Mouse (Mus musculus): ENCODE data around the gene Lpp. TPM values are rescaled to one million over a fixed set of nuclear protein-coding genes. Genes with fewer than 3 reads are reported as not detected.
A peak's percentile ranks its signal among the peaks of the same experiment; 100 is the strongest.
"Not testable (repeated sequence)": the region's sequence is repeated elsewhere in the genome, so short reads cannot be mapped to it uniquely, and the experiment has no call there.

Gene Lpp
- polyA plus RNA-seq, 1 experiment from 2014 or later: 79.2 TPM

DNA sequence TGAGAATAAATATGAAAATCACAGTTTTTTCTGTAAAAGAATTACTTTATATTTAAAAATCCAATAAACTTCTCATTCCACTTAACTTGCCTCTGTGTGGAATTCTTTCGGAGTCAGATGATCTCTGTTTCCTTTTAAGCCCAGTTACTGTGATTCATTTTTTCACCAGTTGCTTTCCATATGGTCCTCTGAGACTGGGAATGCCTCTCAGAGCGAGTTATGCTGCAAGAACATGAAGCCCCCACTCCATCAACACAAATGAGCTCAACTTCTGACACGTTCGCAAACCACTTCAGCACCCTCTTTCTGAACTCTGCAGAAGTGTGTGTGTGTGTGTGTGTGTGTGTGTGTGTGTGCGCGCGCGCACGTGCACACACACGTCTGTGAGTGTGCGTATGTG lies 599.2 kb downstream of the Lpp start:
- 76% methylated on average over 11 of the region's 11 CpGs for WGBS
- ATAC-seq (replicated peaks; ENCODE audit: low FRiP score, low TSS enrichment, low read depth): no peak

DNA sequence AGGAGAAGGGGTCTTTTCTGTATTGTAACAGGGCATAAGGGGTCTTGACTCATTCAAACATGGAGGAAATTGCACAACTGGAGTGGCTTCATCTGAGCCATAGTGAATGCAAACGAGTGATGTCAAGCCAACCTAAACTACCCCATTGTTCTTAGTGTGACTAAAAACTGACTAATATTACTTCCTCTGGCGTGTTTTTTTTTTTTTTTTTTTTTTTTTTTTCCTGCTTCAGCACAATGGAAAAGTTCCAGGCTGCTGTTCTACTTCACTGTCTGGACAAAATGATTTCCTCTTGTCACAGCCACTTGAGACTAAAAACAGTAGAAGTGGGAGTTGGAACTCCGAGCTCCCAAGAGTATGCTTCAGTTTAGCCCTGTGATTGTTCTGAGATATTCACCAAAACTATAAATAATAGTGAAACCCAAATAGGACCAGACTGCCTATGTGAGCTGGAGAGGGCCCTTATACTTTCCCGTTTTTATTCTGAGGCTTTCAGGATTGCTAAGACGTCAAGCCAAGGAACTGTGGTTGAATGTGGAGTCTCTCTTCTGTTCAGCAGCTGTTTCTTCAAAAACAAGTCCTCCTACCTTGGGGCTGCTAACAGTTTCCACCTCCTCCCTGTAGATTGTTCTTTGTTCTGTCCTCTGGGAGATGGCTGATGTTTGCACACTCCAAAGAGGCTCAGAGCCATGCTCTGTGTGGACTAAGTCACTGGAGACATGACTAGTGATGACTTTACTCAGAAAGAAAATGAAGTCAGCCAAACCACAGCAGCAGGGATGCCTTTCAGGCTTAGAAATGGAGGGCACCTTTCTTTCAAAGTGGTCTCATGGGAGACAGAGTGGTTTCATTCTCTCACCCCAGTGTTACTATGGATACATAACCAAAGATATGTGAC lies 617.9 kb downstream of the Lpp start:
- Histone ChIP-seq H3K9me3 (ENCODE audit: control insufficient read depth, low read length) (no peaks in the 10 kb centered on the region), H3K4me1 (replicated peaks; ENCODE audit: control insufficient read depth, insufficient read depth, low read length) (no peaks in the 10 kb centered on the region), H3K9ac (ENCODE audit: low read length) (no peak overlapping the region), H3K36me3 (ENCODE audit: control insufficient read depth, insufficient read depth, low read length) (no peaks in the 10 kb centered on the region), H3K27ac (ENCODE audit: low read depth) (no peak overlapping the region), H3K27me3 (replicated peaks; ENCODE audit: control insufficient read depth, insufficient read depth, low read length) (no peaks in the 10 kb centered on the region), H3K4me2 (ENCODE audit: low read length) (no peak overlapping the region), H3K4me3 (ENCODE audit: low read depth, low read length) (no peak overlapping the region)
- 56% methylated on average over 5 of the region's 5 CpGs for WGBS
- no peak for ATAC-seq (replicated peaks; ENCODE audit: low FRiP score, low TSS enrichment, low read depth)
- no peak for DNase-seq (ENCODE audit: low spot score)

More for the DNA sequence above, 599.2 kb downstream of the Lpp start:
- DNase-seq (ENCODE audit: low spot score): no peak
- Histone ChIP-seq H3K27ac (ENCODE audit: low read depth) (no peak overlapping the region; the same call in 1 of the 2 replicates), H3K4me3 (ENCODE audit: low read depth, low read length) (no peak overlapping the region), H3K4me2 (ENCODE audit: low read length) (no peak overlapping the region), H3K36me3 (ENCODE audit: control insufficient read depth, insufficient read depth, low read length) (no peaks in the 10 kb centered on the region), H3K4me1 (replicated peaks; ENCODE audit: control insufficient read depth, insufficient read depth, low read length) (peaks cover 9% of the 10 kb centered on the region; the same call in 1 of the 2 replicates), H3K9ac (ENCODE audit: low read length) (no peak overlapping the region), H3K9me3 (ENCODE audit: control insufficient read depth, low read length) (no peaks in the 10 kb centered on the region), H3K27me3 (replicated peaks; ENCODE audit: control insufficient read depth, insufficient read depth, low read length) (no peaks in the 10 kb centered on the region)

DNA sequence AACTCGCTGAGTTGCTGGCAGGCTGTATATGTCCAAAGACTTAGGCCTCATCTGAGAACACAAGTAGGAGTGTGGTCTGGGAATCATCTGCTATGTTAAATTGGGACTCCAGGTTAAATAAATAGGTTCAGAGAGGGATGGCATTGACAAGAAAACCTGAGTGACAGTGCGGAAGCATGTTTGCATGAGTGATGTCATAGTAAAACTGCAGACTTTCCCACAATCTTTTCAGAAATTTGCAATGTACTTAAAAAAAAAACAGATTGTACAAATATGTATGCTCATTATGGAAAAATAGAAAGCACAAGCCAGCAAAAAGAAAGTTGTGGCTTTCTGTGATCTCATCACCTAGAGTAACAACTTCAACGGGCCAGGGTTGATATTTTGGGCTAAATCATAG lies 619.6 kb downstream of the Lpp start:
- WGBS: 91% methylated on average over 3 of the region's 3 CpGs
- ATAC-seq (replicated peaks; ENCODE audit: low FRiP score, low TSS enrichment, low read depth) (no peak), DNase-seq (ENCODE audit: low spot score) (no peak)
- no peaks in the 10 kb centered on the region for H3K4me1 ChIP-seq (replicated peaks; ENCODE audit: control insufficient read depth, insufficient read depth, low read length)
- no peak overlapping the region for H3K27ac ChIP-seq (ENCODE audit: low read depth)
- no peaks in the 10 kb centered on the region for H3K27me3 ChIP-seq (replicated peaks; ENCODE audit: control insufficient read depth, insufficient read depth, low read length)
- no peak overlapping the region for H3K4me2 ChIP-seq (ENCODE audit: low read length)
- H3K9ac ChIP-seq (ENCODE audit: low read length): no peak overlapping the region
- no peak overlapping the region for H3K4me3 ChIP-seq (ENCODE audit: low read depth, low read length)
- H3K9me3 ChIP-seq (ENCODE audit: control insufficient read depth, low read length): no peaks in the 10 kb centered on the region
- no peaks in the 10 kb centered on the region for H3K36me3 ChIP-seq (ENCODE audit: control insufficient read depth, insufficient read depth, low read length)

DNA sequence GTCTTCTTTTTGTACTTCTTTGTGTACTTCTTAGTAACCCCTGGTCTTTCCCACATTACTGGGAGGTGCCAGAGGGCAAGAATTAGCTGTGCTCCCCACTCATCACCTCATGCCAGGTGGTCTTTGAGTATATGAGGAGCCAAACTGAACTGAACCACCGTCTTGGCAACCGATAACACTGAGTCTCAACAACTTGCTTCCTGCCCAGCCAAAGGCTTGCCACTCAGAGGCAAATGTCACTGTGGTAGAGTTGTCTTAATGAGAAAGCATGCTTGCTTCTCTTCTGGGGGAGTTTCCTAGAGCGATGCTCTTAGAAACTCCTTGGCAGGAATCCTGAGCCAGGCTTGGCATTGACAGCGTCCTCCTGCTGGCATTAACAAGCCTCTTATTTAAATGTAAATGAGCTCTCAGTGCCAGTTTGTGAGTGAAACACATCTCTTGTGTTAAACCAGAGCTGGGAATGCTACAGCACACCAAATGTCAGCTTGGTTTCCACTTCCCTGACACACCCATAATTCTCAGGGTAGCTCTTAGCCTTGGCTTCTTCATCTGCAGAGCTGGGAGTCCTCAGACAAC lies 623.0 kb downstream of the Lpp start:
- Histone ChIP-seq H3K4me2 (ENCODE audit: low read length) (no peak overlapping the region), H3K36me3 (ENCODE audit: control insufficient read depth, insufficient read depth, low read length) (no peaks in the 10 kb centered on the region), H3K9me3 (ENCODE audit: control insufficient read depth, low read length) (no peaks in the 10 kb centered on the region), H3K27me3 (replicated peaks; ENCODE audit: control insufficient read depth, insufficient read depth, low read length) (no peaks in the 10 kb centered on the region), H3K4me3 (ENCODE audit: low read depth, low read length) (no peak overlapping the region), H3K9ac (ENCODE audit: low read length) (no peak overlapping the region), H3K4me1 (replicated peaks; ENCODE audit: control insufficient read depth, insufficient read depth, low read length) (no peaks in the 10 kb centered on the region), H3K27ac (ENCODE audit: low read depth) (no peak overlapping the region)
- ATAC-seq (replicated peaks; ENCODE audit: low FRiP score, low TSS enrichment, low read depth) (no peak), DNase-seq (ENCODE audit: low spot score) (no peak)
- 78% methylated on average over 4 of the region's 4 CpGs for WGBS

DNA sequence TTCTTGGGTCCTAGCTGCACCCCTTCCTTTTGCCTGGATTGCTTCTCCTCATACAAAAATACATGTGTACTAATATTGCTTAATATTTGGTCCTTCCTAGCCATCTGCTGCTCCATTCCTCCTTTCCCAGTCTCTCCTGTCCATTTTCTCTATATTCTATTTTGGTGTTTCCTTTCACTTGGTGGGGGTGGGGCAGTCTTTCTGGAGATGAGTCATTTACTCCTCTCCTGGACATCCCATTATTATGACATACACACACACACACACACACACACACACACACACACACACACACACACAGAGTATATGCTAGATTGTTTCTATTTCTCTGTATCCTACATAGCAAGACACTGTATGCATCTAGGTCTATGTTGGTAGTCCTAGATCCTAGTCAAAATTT lies 623.7 kb downstream of the Lpp start:
- H3K4me2 ChIP-seq (ENCODE audit: low read length): no peak overlapping the region

DNA sequence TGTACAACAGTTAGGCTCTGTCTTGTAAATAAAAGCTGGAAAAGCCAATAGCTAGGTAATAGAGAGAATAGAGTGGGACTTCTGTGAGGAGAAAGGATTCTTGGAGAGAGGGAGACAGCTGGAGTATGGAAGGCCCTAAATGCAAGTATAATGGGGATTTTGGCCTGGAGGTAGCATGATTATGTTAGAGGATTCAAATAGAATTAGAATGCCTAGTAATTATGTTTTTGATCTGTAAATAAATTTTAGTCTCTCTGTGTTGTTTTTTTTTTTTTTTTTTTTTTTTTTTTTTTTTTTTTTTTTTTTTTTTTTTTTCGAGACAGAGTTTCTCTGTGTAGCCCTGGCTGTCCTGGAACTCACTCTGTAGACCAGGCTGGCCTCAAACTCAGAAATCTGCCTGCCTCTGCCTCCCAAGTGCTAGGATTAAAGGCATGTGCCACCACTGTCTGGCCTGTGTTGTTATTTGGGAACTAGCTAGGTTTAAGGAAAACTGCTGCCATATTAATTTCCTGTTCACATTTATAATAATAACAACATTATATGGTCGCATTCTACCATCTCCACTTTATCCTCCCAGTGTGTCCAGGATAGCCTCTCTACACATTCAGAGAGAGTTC lies 628.5 kb downstream of the Lpp start:
- not testable (repeated sequence) for H3K4me3 ChIP-seq (ENCODE audit: low read depth, low read length); H3K27me3 ChIP-seq (replicated peaks; ENCODE audit: control insufficient read depth, insufficient read depth, low read length); H3K4me1 ChIP-seq (replicated peaks; ENCODE audit: control insufficient read depth, insufficient read depth, low read length); H3K27ac ChIP-seq (ENCODE audit: low read depth); H3K4me2 ChIP-seq (ENCODE audit: low read length); H3K36me3 ChIP-seq (ENCODE audit: control insufficient read depth, insufficient read depth, low read length); ATAC-seq (replicated peaks; ENCODE audit: low FRiP score, low TSS enrichment, low read depth); H3K9ac ChIP-seq (ENCODE audit: low read length); H3K9me3 ChIP-seq (ENCODE audit: control insufficient read depth, low read length); DNase-seq (ENCODE audit: low spot score)
- WGBS: 60% methylated on average over 2 of the region's 2 CpGs

More for the DNA sequence above, 623.7 kb downstream of the Lpp start:
- no peak overlapping the region for H3K9ac ChIP-seq (ENCODE audit: low read length)
- H3K4me1 ChIP-seq (replicated peaks; ENCODE audit: control insufficient read depth, insufficient read depth, low read length): no peaks in the 10 kb centered on the region
- H3K27me3 ChIP-seq (replicated peaks; ENCODE audit: control insufficient read depth, insufficient read depth, low read length): no peaks in the 10 kb centered on the region
- no peaks in the 10 kb centered on the region for H3K9me3 ChIP-seq (ENCODE audit: control insufficient read depth, low read length)
- DNase-seq (ENCODE audit: low spot score): no peak
- ATAC-seq (replicated peaks; ENCODE audit: low FRiP score, low TSS enrichment, low read depth): no peak
- H3K27ac ChIP-seq (ENCODE audit: low read depth): no peak overlapping the region
- no peak overlapping the region for H3K4me3 ChIP-seq (ENCODE audit: low read depth, low read length)
- H3K36me3 ChIP-seq (ENCODE audit: control insufficient read depth, insufficient read depth, low read length): no peaks in the 10 kb centered on the region

DNA sequence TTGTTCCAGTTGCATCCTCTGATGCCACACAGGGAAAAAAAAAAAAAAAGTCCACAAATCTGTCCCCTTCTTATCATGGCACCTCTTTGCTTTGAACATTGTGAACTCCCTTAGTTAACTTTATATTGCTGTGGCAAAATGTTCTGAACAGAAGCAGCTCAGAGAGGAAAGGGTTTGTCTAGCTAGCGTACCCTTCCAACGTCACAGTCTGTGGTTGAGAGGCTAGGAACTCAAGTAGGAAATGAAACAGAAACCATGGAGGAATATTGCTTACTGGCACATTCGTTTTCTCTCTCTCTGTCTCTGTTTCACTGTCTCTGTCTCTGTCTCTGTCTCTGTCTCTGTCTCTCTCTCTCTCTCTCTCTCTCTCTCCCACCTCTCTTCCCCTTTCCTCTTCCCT lies 631.3 kb downstream of the Lpp start:
- 77% methylated on average over 3 of the region's 3 CpGs for WGBS
- Histone ChIP-seq H3K9me3 (ENCODE audit: control insufficient read depth, low read length) (no peaks in the 10 kb centered on the region), H3K27ac (ENCODE audit: low read depth) (no peak overlapping the region), H3K4me1 (replicated peaks; ENCODE audit: control insufficient read depth, insufficient read depth, low read length) (0 out of 2 replicates have a peak, but pooled peaks cover 4% of the 10 kb centered on the region), H3K36me3 (ENCODE audit: control insufficient read depth, insufficient read depth, low read length) (no peaks in the 10 kb centered on the region), H3K4me3 (ENCODE audit: low read depth, low read length) (no peak overlapping the region), H3K4me2 (ENCODE audit: low read length) (no peak overlapping the region), H3K9ac (ENCODE audit: low read length) (no peak overlapping the region), H3K27me3 (replicated peaks; ENCODE audit: control insufficient read depth, insufficient read depth, low read length) (no peaks in the 10 kb centered on the region)
- no peak for DNase-seq (ENCODE audit: low spot score)
- no peak for ATAC-seq (replicated peaks; ENCODE audit: low FRiP score, low TSS enrichment, low read depth)

DNA sequence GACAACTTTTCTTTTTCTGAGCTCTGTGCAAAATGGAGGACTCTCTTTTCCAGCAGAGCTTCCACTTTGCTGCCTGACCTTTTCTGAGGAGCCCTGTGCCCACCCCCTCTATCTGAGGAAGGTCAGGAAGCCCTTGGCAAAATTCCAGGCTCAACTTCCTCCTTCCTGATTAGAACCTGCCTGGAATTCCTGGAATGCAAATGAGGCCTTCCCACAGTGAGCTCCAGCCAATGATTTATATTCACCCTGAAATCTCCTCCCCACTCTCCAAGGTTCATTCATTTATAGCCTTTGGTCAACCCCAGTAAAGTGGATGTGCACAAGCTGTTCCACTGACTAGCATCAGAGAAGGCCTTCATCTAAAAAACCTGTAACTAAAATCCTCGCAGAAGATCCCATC lies 632.9 kb downstream of the Lpp start:
- no peaks in the 10 kb centered on the region for H3K27me3 ChIP-seq (replicated peaks; ENCODE audit: control insufficient read depth, insufficient read depth, low read length)
- no peaks in the 10 kb centered on the region for H3K9me3 ChIP-seq (ENCODE audit: control insufficient read depth, low read length)
- H3K4me3 ChIP-seq (ENCODE audit: low read depth, low read length): no peak overlapping the region
- ATAC-seq (replicated peaks; ENCODE audit: low FRiP score, low TSS enrichment, low read depth): 0 out of 2 replicates have a peak, but pooled peaks have one; percentile 53
- DNase-seq (ENCODE audit: low spot score): no peak
- no peaks in the 10 kb centered on the region for H3K36me3 ChIP-seq (ENCODE audit: control insufficient read depth, insufficient read depth, low read length)
- no peak overlapping the region for H3K4me2 ChIP-seq (ENCODE audit: low read length)
- 0 out of 2 replicates have a peak, but pooled peaks cover 4% of the 10 kb centered on the region for H3K4me1 ChIP-seq (replicated peaks; ENCODE audit: control insufficient read depth, insufficient read depth, low read length)
- H3K27ac ChIP-seq (ENCODE audit: low read depth): no peak overlapping the region
- 64% methylated on average over 1 of the region's 1 CpGs for WGBS
- no peak overlapping the region for H3K9ac ChIP-seq (ENCODE audit: low read length)

Data from intestine, embryonic 14.5 days (tissue).